Mouse (Mus musculus): ENCODE results near the gene 9930111J21Rik1.
"Not testable (repeated sequence)": the region's sequence is repeated elsewhere in the genome, so short reads cannot be mapped to it uniquely, and the experiment has no call there.

DNA sequence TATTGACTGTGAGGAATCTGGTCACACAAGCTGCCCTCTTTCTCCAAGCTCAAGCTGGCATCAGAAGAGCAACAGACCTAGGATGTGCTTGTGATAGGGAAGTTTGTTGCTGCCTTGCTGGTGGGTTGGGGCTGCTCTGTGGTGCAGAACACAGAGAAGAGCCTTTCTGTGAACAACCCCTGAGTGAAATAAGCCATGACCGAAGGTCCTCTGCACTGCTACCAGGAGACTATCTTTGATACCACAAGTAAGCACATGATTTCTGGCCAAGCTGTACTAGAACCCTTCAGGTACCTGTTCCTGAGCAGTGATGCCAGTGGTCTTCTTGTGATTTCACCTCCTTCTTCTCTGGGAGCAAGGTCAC is 77.6 kb downstream of the 9930111J21Rik1 start:
- not testable (repeated sequence) for TF ChIP-seq CTCF, EP300 (IDR thresholded peaks at IDR 0.05)
